ENCODE assay signal across 8 mouse cellular contexts in genomic region chr5:73338832-73339163, GRCm38 (mm10). TPM values are rescaled to one million over a fixed set of nuclear protein-coding genes. Genes with fewer than 3 reads are reported as not detected.
A peak's percentile ranks its signal among the peaks of the same experiment; 100 is the strongest.
DNase-seq lines count a peak whose midpoint lies in the region; ATAC-seq and TF ChIP-seq lines count a peak whose summit lies in the region.

No protein-coding gene starts in this region.

- no peak for ATAC-seq in liver, embryonic 11.5 days (replicated peaks; ENCODE audit: low FRiP score)

- peak overlapping the region; percentile 91 for H3K27ac ChIP-seq in gastrocnemius, adult 2 months
- no peak overlapping the region for H3K27ac ChIP-seq in liver, embryonic 11.5 days (ENCODE audit: low read depth, low read length)

- intact Hi-C loops in gastrocnemius, adult 2 months (cut with DNase I) = no loop called here

- H3K9me3 ChIP-seq in liver, embryonic 11.5 days (ENCODE audit: control insufficient read depth, low read length) = no peaks in the 10 kb centered on the region

- no peaks in the 10 kb centered on the region for H3K36me3 ChIP-seq in liver, embryonic 11.5 days (ENCODE audit: control insufficient read depth, insufficient read depth, low read length)

- 0 out of 2 replicates have a peak, but pooled peaks cover 2% of the 10 kb centered on the region for H3K4me1 ChIP-seq in liver, embryonic 11.5 days (replicated peaks; ENCODE audit: control insufficient read depth, insufficient read depth, low read length)

- no peak for TF ChIP-seq CTCF in gastrocnemius, adult 2 months (IDR thresholded peaks at IDR 0.05)

- peak overlapping the region; percentile 84 for H3K4me3 ChIP-seq in gastrocnemius, adult 2 months
- peak overlapping the region; percentile 59 for H3K4me3 ChIP-seq in liver, embryonic 11.5 days (ENCODE audit: low read depth, low read length)

- WGBS in liver, embryonic 11.5 days = 57% methylated on average over 14 of the region's 14 CpGs

- no peak for DNase-seq in gastrocnemius, adult 2 months
- DNase-seq in gastrocnemius, postnatal 25 days = no peak
- peak; percentile 25 for DNase-seq in thymus, postnatal 4 days
- no peak for DNase-seq in thymus, postnatal 25 days
- DNase-seq in liver, embryonic 11.5 days (ENCODE audit: low spot score) = no peak
- no peak for DNase-seq in ovary, postnatal 14 days (ENCODE audit: low spot score)
- no peak for DNase-seq in layer of hippocampus, adult 11-12 months (ENCODE audit: low spot score)
- DNase-seq in retina, postnatal 1 day = no peak

- peak overlapping the region; percentile 90 for H3K4me2 ChIP-seq in liver, embryonic 11.5 days

- H3K9ac ChIP-seq in liver, embryonic 11.5 days (ENCODE audit: low read depth, low read length) = peak overlapping the region; percentile 69

- no peaks in the 10 kb centered on the region for H3K27me3 ChIP-seq in liver, embryonic 11.5 days (replicated peaks; ENCODE audit: control insufficient read depth, insufficient read depth, low read length)

RNA-seq across cellular contexts. Expression of gene Ociad2, which starts 2.0 kb away (rescaled TPM):
- total RNA-seq in gastrocnemius, adult 2 months (2021) = 10 to 100 TPM; 36.9 to 56.5 TPM
- total RNA-seq in gastrocnemius, postnatal 25 days (2021) = 10 to 100 TPM; 27.1 to 29.5 TPM
- 5.1 and 7.0 TPM in 2 replicates for polyA plus RNA-seq in liver, embryonic 11.5 days (2014; fragmentation: Nextera tagmentation; extraction: Ambion mirVana)

RNA-seq across cellular contexts. Expression of gene Ociad1, which starts 46.2 kb away (rescaled TPM):
- total RNA-seq in gastrocnemius, adult 2 months (2021) = 100 to 1,000 TPM; 147 to 166 TPM
- 100 to 1,000 TPM; 137 TPM for total RNA-seq in gastrocnemius, postnatal 25 days (2021)
- polyA plus RNA-seq in liver, embryonic 11.5 days (2014; fragmentation: Nextera tagmentation; extraction: Ambion mirVana) = 170 and 171 TPM in 2 replicates
